Mouse (Mus musculus): ENCODE measurements around the gene Samd1.

GRCm38 (mm10) chr8:84003612-84004246, 6.3 kb downstream of the Samd1 start:
- TF ChIP-seq CTCF (IDR thresholded peaks at IDR 0.05; ENCODE audit: low read depth) = no peak
- no peak for TF ChIP-seq EP300 (optimal IDR thresholded peaks at IDR 0.05)

Data from stomach, postnatal 0 days (tissue).